Mouse (Mus musculus): ENCODE data around the gene Klhl25. TPM values are rescaled to one million over a fixed set of nuclear protein-coding genes. Genes with fewer than 3 reads are reported as not detected.

Gene Klhl25
- polyA plus RNA-seq (2015; fragmentation: Nextera tagmentation; extraction: Ambion mirVana), result 13.0 and 13.5 TPM in 2 replicates

- TF ChIP-seq CTCF (IDR thresholded peaks at IDR 0.05; ENCODE audit: low read depth) (no peak), EP300 (IDR thresholded peaks at IDR 0.05; ENCODE audit: low read depth) (no peak)
- Histone ChIP-seq H3K9ac (replicated peaks) (peak within 1 kb of the TSS; percentile 89), H3K27me3 (ENCODE audit: insufficient read depth, low read length) (no peaks in the 10 kb centered on the region), H3K4me1 (ENCODE audit: insufficient read depth) (peaks cover 31% of the 10 kb centered on the region), H3K4me2 (ENCODE audit: low read depth, low read length) (peak within 1 kb of the TSS; percentile 78), H3K27ac (ENCODE audit: low read depth) (peak within 1 kb of the TSS; percentile 90), H3K36me3 (replicated peaks; ENCODE audit: insufficient read depth, low read length) (no peaks in the 10 kb centered on the region), H3K4me3 (ENCODE audit: low read depth, low read length) (peak within 1 kb of the TSS; percentile 92), H3K9me3 (ENCODE audit: low read length) (no peaks in the 10 kb centered on the region)
- peak; percentile 98 for ATAC-seq
- DNase-seq, result peak; percentile 97
- WGBS (ENCODE audit: insufficient replicate concordance), result under 1% methylated on average over 60 of the region's 60 CpGs
Measured at GRCm38 (mm10) chr7:75848115-75848775, at the start of gene Klhl25. TSS of gene Klhl25 (plus strand) at chr7:75848310.

GRCm38 (mm10) chr7:75800530-75800929, 47.6 kb upstream of the Klhl25 start:
- peaks cover 7% of the 10 kb centered on the region for H3K4me1 ChIP-seq (ENCODE audit: insufficient read depth)
- no peak overlapping the region for H3K4me2 ChIP-seq (ENCODE audit: low read depth, low read length)
- no peaks in the 10 kb centered on the region for H3K36me3 ChIP-seq (replicated peaks; ENCODE audit: insufficient read depth, low read length)
- no peak overlapping the region for H3K27ac ChIP-seq (ENCODE audit: low read depth)
- TF ChIP-seq EP300 (IDR thresholded peaks at IDR 0.05; ENCODE audit: low read depth) (no peak), CTCF (IDR thresholded peaks at IDR 0.05; ENCODE audit: low read depth) (no peak)
- H3K9ac ChIP-seq (replicated peaks), result no peak overlapping the region
- H3K4me3 ChIP-seq (ENCODE audit: low read depth, low read length), result no peak overlapping the region
- DNase-seq (no peak), ATAC-seq (no peak)
- no peaks in the 10 kb centered on the region for H3K9me3 ChIP-seq (ENCODE audit: low read length)
- WGBS (ENCODE audit: insufficient replicate concordance), result 65% methylated on average over 4 of the region's 4 CpGs
- H3K27me3 ChIP-seq (ENCODE audit: insufficient read depth, low read length), result no peaks in the 10 kb centered on the region

- Histone ChIP-seq H3K9me3 (ENCODE audit: low read length) (no peaks in the 10 kb centered on the region), H3K4me1 (ENCODE audit: insufficient read depth) (peaks cover 7% of the 10 kb centered on the region), H3K4me3 (ENCODE audit: low read depth, low read length) (no peak overlapping the region), H3K27me3 (ENCODE audit: insufficient read depth, low read length) (no peaks in the 10 kb centered on the region), H3K4me2 (ENCODE audit: low read depth, low read length) (no peak overlapping the region), H3K36me3 (replicated peaks; ENCODE audit: insufficient read depth, low read length) (no peaks in the 10 kb centered on the region), H3K9ac (replicated peaks) (no peak overlapping the region), H3K27ac (ENCODE audit: low read depth) (no peak overlapping the region)
- DNase-seq, result no peak
- TF ChIP-seq CTCF (IDR thresholded peaks at IDR 0.05; ENCODE audit: low read depth) (no peak), EP300 (IDR thresholded peaks at IDR 0.05; ENCODE audit: low read depth) (no peak)
- ATAC-seq, result no peak
- 76% methylated on average over 3 of the region's 3 CpGs for WGBS (ENCODE audit: insufficient replicate concordance)
Measured at GRCm38 (mm10) chr7:75801022-75801421, 47.1 kb upstream of the Klhl25 start.

- DNase-seq (no peak), ATAC-seq (no peak)
- Histone ChIP-seq H3K27ac (ENCODE audit: low read depth) (no peak overlapping the region), H3K36me3 (replicated peaks; ENCODE audit: insufficient read depth, low read length) (no peaks in the 10 kb centered on the region), H3K4me1 (ENCODE audit: insufficient read depth) (no peaks in the 10 kb centered on the region; the same call in 1 of the 2 replicates), H3K9ac (replicated peaks) (no peak overlapping the region), H3K9me3 (ENCODE audit: low read length) (no peaks in the 10 kb centered on the region), H3K4me2 (ENCODE audit: low read depth, low read length) (no peak overlapping the region), H3K27me3 (ENCODE audit: insufficient read depth, low read length) (no peaks in the 10 kb centered on the region), H3K4me3 (ENCODE audit: low read depth, low read length) (no peak overlapping the region)
- WGBS (ENCODE audit: insufficient replicate concordance), result 86% methylated on average over 5 of the region's 5 CpGs
- no peak for TF ChIP-seq CTCF (IDR thresholded peaks at IDR 0.05; ENCODE audit: low read depth)
- TF ChIP-seq EP300 (IDR thresholded peaks at IDR 0.05; ENCODE audit: low read depth), result no peak
Measured at GRCm38 (mm10) chr7:75801621-75802358, 46.3 kb upstream of the Klhl25 start.

GRCm38 (mm10) chr7:75802887-75803286, 45.2 kb upstream of the Klhl25 start:
- Histone ChIP-seq H3K9me3 (ENCODE audit: low read length) (no peaks in the 10 kb centered on the region), H3K36me3 (replicated peaks; ENCODE audit: insufficient read depth, low read length) (no peaks in the 10 kb centered on the region), H3K9ac (replicated peaks) (no peak overlapping the region), H3K4me3 (ENCODE audit: low read depth, low read length) (no peak overlapping the region), H3K27me3 (ENCODE audit: insufficient read depth, low read length) (no peaks in the 10 kb centered on the region), H3K27ac (ENCODE audit: low read depth) (no peak overlapping the region), H3K4me1 (ENCODE audit: insufficient read depth) (no peaks in the 10 kb centered on the region), H3K4me2 (ENCODE audit: low read depth, low read length) (no peak overlapping the region)
- 83% methylated on average over 3 of the region's 3 CpGs for WGBS (ENCODE audit: insufficient replicate concordance)
- no peak for TF ChIP-seq EP300 (IDR thresholded peaks at IDR 0.05; ENCODE audit: low read depth)
- no peak for TF ChIP-seq CTCF (IDR thresholded peaks at IDR 0.05; ENCODE audit: low read depth)
- DNase-seq, result no peak
- ATAC-seq, result no peak

GRCm38 (mm10) chr7:75806161-75806560, 41.9 kb upstream of the Klhl25 start:
- no peak overlapping the region for H3K27ac ChIP-seq (ENCODE audit: low read depth)
- no peak overlapping the region for H3K9ac ChIP-seq (replicated peaks)
- 52% methylated on average over 4 of the region's 4 CpGs for WGBS (ENCODE audit: insufficient replicate concordance)
- no peaks in the 10 kb centered on the region for H3K27me3 ChIP-seq (ENCODE audit: insufficient read depth, low read length)
- no peaks in the 10 kb centered on the region for H3K4me1 ChIP-seq (ENCODE audit: insufficient read depth)
- H3K36me3 ChIP-seq (replicated peaks; ENCODE audit: insufficient read depth, low read length), result no peaks in the 10 kb centered on the region
- ATAC-seq (no peak), DNase-seq (no peak)
- H3K4me2 ChIP-seq (ENCODE audit: low read depth, low read length), result no peak overlapping the region
- no peaks in the 10 kb centered on the region for H3K9me3 ChIP-seq (ENCODE audit: low read length)
- H3K4me3 ChIP-seq (ENCODE audit: low read depth, low read length), result no peak overlapping the region
- TF ChIP-seq EP300 (IDR thresholded peaks at IDR 0.05; ENCODE audit: low read depth), result no peak
- TF ChIP-seq CTCF (IDR thresholded peaks at IDR 0.05; ENCODE audit: low read depth), result no peak
